Mouse (Mus musculus): ENCODE data around the gene Habp2.

The Habp2 gene

DNA sequence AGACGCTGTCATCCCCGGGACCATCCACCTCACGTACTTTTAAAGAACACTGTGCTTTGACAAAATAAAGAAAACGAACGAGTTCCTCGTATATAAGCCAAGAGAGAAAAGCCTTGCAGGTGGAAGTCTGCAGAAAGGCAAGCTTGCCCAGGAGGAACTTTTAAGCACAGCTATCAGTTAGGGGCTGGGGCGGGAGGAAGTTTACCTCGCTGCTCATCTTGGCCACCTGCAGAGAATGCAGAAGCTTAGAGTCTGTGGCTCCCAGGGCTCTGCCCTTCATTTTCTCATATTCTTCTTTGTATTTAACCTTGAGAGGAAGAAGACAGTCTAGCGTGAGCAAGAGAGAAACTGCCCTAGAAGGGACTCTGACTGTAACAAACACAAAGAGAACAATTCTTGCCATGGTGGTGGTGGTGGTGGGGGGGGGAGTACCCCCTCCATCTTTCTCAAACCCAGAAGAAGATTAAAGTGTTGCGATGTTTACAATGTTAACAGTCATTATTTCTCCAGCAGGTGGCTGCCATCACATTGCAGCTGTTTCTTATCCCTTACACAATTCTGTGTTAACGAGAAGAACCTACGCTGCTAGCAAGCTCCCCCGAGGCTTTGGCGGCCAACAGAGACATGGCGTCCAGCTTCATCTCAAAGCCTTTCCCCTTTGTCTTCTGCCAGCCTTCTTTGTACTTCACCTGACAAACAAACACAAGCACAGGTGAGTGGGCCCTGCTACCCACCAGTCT lies 77.0 kb downstream of the Habp2 start:
- DNase-seq (ENCODE audit: inconsistent ontology term) = no peak

DNA sequence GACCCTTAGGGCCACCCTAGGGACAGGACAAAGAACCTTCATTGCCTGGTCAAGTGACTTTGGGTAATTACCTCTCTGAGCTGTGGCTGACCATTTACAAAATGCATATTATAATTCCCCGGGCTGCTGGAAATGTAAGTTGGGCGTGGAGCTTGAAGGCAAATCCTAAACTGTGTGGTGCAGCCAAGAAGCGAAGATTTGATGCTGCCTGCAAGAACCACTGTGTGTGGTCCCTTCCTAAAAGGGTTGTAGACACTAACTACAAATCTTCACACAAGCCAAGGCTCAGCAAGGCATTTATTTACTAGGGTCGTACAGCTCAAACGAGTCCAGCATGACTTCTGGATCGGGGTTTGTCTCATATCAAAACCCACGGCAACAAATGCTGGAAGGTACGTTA lies 77.6 kb downstream of the Habp2 start:
- DNase-seq (ENCODE audit: inconsistent ontology term) = no peak

GRCm38 (mm10) chr19:56366168-56366567 lies 79.2 kb downstream of the Habp2 start:
- DNase-seq (ENCODE audit: inconsistent ontology term) = no peak

- no peak for DNase-seq (ENCODE audit: inconsistent ontology term)
These were observed 79.7 kb downstream of the Habp2 start for GRCm38 (mm10) chr19:56366625-56367024.

DNA sequence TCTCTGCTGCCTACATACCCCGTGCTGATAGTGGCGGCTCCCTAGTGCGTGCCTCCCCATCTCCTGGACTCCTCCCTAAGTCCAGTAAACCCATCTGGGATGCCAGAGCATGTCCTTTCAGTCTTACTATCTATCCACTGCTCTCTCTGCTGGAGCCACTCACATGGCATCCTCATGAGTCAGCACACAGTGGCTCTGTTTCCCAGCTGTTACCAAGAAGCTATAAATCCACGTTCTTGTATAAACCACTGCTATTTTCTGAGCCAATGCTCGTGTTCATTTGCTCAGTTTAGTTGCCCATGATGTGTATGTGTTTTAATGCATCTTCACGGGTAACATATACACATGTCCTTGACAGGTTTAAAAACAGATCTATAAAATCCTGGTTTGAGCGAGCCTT lies 80.8 kb downstream of the Habp2 start:
- DNase-seq (ENCODE audit: inconsistent ontology term) = no peak

GRCm38 (mm10) chr19:56368912-56369311 lies 82.0 kb downstream of the Habp2 start:
- no peak for DNase-seq (ENCODE audit: inconsistent ontology term)

All from Muller cell, postnatal 12 days (primary cell).